Mouse (Mus musculus) left cerebral cortex, postnatal 4 days (tissue): ENCODE measurements at regions not wholly inside any gene's neighbourhood (a gene's known extent, or its start where the extent isn't known, plus 50 kb on each side); places are given as distances from the start of the nearest gene placed in this dataset.

Experiments used
- DNase-seq: peaks from one replicate; pipeline ENCODE4 v3.0.0-alpha.2; 2022
- intact Hi-C: fragments of 180-260 bp; cut with DNase I; formaldehyde crosslinking; loops from one replicate; pipeline ENCODE4 v1.15.1; 2025

DNA sequence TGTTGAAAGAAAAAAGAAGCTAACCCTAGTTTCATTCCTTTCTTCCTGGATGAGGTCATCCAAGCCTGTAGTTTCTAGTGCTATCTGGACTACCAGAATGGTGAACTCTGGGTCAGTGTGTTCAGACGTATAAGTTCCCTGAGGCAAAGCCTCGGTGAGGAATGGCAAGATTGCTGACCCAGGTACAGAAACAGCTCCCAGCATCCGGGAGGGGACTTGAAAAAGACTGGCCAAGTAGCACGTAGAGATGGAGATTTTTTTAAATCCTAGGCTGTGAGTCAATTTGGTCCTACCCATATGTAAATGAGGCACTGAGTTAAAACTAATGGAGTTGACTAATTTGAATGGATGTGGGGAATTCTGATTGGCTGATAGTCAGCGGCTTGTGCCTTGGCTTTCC lies 55.0 kb upstream of the Gm11084 start:
- intact Hi-C loops, result no loop called here
- DNase-seq, result no peak

DNA sequence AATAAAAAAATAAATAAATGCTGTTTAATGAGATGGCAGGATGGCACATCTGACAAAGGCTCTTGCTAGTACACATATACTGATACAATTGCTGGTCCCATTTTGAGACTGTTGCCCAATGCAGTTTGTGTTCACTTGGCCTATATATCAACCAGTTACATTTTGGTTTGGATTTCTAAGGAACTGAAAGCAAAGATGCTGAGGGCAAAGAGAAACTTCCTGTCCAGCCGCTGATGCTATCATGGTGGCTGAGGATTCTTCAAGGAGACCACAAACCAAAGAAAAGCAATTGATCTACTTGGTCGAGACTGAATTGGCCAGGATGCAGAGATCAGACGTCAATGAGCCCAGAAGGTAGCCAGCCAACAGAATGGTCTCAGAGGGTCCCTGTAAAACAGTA lies 53.5 kb upstream of the Gm11084 start:
- DNase-seq, result no peak
- intact Hi-C loops, result no loop called here

DNA sequence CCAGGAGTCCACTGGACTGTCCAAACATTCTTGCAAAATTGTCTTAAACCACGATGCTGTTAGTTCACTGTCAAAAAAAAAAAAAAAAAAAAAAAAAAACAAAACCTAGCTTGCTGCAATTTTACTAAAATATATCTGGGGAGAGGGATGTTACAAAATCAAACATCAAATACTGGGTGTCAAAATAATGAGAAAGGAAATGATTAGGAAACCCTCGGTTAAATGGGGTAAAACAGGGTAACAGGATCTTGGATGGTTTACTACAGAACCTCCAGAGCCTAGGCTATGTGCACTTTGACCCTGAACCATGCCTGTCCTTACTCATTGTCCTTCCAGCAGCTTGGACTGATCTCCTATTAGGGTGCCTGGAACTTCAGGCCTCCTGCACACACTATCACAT lies 52.8 kb upstream of the Gm11084 start:
- intact Hi-C loops, result no loop called here
- no peak for DNase-seq

DNA sequence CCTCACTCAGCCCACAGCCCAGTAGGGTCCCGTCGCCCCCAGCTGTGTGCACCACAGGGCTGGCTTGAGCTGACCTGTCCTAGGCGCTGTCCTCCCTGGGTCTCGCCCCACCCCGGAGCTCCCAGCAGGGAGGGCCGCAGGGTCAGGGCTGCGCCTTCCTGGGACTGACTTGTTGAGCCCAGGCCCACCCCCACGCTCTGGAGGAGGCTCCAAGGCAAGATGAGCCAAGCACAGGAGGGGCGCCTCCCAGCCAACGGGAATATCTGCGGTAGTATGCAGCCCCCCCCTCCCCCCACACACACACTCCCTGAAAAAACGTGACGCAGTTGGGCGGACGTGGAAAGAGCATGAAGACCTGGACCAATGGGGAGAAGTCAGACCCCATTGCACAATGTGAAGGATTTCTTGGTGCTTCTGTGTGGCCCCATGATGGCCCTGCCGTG lies 51.8 kb upstream of the Gm11084 start:
- intact Hi-C loops, result no loop called here
- peak; percentile 13 for DNase-seq

DNA sequence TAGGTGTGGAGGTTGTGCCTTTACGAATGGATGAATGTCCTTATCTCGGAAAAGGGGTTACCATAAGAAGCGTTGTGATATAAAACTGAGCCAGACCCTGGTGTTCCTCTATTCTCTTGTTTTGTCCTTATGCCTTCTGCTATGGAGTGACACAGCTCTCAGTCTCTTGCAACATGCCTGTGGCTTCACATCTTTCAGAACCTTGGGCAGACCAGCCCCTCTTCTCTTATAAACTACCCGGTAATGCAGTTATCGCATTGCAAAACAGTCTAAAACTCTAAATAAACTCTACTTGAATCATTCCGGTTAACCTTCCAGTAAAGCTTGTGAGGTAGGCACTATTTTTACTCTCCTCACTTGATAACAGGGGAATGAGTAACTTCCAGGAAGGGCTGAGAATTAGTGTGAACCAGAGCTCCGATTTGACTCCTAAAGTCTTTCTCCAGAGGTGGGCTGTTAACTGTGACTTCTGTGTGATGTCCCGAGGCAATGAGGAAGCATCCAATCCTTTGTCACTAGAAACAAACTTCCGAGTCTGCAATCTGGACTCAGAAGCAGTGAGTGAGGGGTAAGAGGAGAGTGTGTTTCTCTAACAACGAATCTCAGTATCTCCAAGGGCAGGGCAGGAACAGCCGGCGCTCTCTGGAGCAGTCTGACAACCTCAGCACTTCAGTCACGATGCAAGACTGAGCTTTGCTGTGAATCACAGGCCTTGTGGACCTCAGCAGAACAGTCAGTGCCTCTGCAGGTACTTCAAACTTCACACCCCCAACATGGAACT lies 50.9 kb upstream of the Gm11084 start:
- intact Hi-C loops, result no loop called here
- no peak for DNase-seq
